Mouse (Mus musculus) G1E (cell line): ENCODE results near the gene Ctnnbip1. TPM values are rescaled to one million over a fixed set of nuclear protein-coding genes. Genes with fewer than 3 reads are reported as not detected.

ENCODE experiments used
- ATAC-seq: 2 replicates; pipeline ENCODE4 v1.8.0; 2016; ENCODE audit warnings: mild to moderate bottlenecking; ENCODE audit not compliant: insufficient number of reproducible peaks, poor library complexity, low FRiP score, severe bottlenecking; ENCODE audit errors: extremely low read depth
- DNase-seq: peaks from one replicate; pipeline ENCODE4 v3.0.0; 2012; ENCODE audit warnings: low spot score
- H3K27me3 ChIP-seq: 2 replicates; pipeline ENCODE4 v1.6.1; 2012; ENCODE audit warnings: mild to moderate bottlenecking, low read length, inconsistent platforms; ENCODE audit not compliant: insufficient read depth
- H3K36me3 ChIP-seq: replicated peaks from 2 replicates; pipeline ENCODE3; 2012; ENCODE audit warnings: mild to moderate bottlenecking, inconsistent platforms
- H3K4me1 ChIP-seq: 2 replicates; pipeline ENCODE4 v1.6.1; 2012; ENCODE audit warnings: low read depth, low read length, inconsistent platforms, mixed read lengths; ENCODE audit not compliant: insufficient read depth
- H3K4me3 ChIP-seq: 2 replicates; pipeline ENCODE4 v1.5.1; 2012; ENCODE audit warnings: low read depth, mild to moderate bottlenecking, inconsistent platforms, low read length, moderate library complexity, mixed read lengths
- H3K9me3 ChIP-seq: replicated peaks from 2 replicates; pipeline ENCODE4 v1.6.1; 2012; ENCODE audit warnings: inconsistent platforms
- CTCF ChIP-seq: IDR thresholded peaks from 2 replicates; pipeline ENCODE4 v1.5.1; 2012; ENCODE audit warnings: low read depth, low read length, inconsistent platforms, mixed read lengths
- GATA1 ChIP-seq: IDR thresholded peaks from 2 replicates; pipeline ENCODE4 v1.6.1; 2012; ENCODE audit warnings: borderline replicate concordance, low read length, inconsistent platforms, mixed read lengths
- GATA2 ChIP-seq: IDR thresholded peaks from 2 replicates; pipeline ENCODE4 v1.6.1; 2012; ENCODE audit warnings: low read depth, low read length, inconsistent platforms, borderline replicate concordance
- POLR2AphosphoS5 ChIP-seq: IDR thresholded peaks from 2 replicates; pipeline ENCODE4 v1.6.1; 2012; ENCODE audit warnings: low read depth, low read length, inconsistent platforms; ENCODE audit not compliant: insufficient replicate concordance
- TAL1 ChIP-seq: conservative IDR thresholded peaks from 2 replicates; pipeline ENCODE4 v1.6.1; 2012; ENCODE audit warnings: low read depth, low read length, inconsistent platforms, mixed read lengths
- polyA plus RNA-seq: library from polyadenylated mRNA; stranded (reverse); fragments of >175 nt; gene quantifications from 2 replicates; pipeline ENCODE4 v1.2.3, GENCODE M21; 2012
- total RNA-seq, 2 experiments: library from RNA; stranded (forward) in 1 of 2; stranded (reverse) in 1 of 2; fragments of 200-1000 nt in 1 of 2; fragments of >200 nt in 1 of 2; fragmentation: Nextera tagmentation in 1 of 2; gene quantifications; 2 replicates each; pipeline ENCODE4 v1.2.3; 2014 to 2017

The Ctnnbip1 gene
- total and polyA plus RNA-seq, 3 experiments, result 0.98 to 2.9 (median 1.3) TPM

DNA sequence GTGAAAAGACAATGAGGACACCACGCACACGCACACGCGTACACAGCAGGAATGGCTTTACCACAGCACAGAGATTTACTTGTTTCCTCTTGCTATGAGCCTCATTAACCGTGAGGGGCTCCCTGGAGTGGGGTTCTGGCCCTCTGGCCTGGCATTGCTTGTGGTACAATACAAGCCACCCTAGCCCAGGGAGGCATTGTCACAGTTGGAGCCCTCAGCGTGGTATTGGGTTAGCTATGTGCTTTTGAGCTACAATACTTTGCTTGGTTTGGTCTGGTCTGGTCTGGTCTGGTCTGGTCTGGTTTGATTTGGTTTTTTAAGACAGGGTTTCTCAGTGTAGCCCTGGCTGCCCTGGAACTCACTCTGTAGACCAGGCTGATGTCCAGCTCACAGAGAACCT, 81.5 kb downstream of the Ctnnbip1 start:
- ATAC-seq, result no peak
- no peak for TF ChIP-seq TAL1
- TF ChIP-seq CTCF, result no peak
- no peak for TF ChIP-seq GATA1
- no peak for TF ChIP-seq GATA2
- no peak for TF ChIP-seq POLR2AphosphoS5
- Histone ChIP-seq H3K4me3 (no peak overlapping the region), H3K9me3 (no peaks in the 10 kb centered on the region), H3K36me3 (no peaks in the 10 kb centered on the region), H3K27me3 (peaks cover 9% of the 10 kb centered on the region; the same call in 1 of the 2 replicates), H3K4me1 (no peaks in the 10 kb centered on the region)
- DNase-seq, result no peak

DNA sequence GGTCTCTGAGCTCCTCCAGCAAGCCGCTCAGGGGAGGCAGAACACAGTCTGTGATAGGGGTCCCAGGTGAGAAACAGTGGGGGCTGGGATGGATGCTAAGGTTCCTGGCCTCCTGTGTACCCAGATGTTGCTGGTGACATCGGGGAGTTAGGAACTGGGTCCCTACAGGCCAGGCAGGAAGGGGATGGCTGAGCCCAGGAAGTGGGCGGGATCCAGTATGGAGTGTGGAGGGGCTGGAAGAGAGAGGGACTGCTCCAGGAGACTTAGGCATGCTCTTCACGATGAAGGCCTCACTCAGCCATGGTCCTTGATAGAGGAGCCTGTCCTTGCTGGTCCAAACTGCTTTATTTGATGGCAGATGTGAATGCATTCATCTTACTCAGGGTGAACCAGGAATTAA, 82.1 kb downstream of the Ctnnbip1 start:
- no peak overlapping the region for H3K4me3 ChIP-seq

DNA sequence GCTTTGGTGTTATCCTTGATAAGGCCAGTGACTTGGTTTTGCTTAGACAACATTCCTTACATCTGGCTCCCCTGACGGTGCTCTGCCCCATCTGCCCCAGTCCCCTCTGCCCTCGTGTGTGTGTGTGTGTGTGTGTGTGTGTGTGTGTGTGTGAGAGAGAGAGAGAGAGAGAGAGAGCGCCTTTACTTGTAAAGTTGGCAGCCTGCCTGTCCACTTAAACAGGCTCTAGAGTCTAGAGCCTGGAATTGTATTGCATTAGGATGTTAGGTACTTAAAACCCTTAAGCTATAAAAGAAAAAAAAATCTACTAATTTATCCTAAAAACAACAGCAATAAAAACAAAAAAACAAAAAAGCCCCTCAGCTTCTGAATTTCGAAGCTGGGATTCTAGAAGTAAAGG, 83.4 kb downstream of the Ctnnbip1 start:
- Histone ChIP-seq H3K4me3 (no peak overlapping the region), H3K36me3 (no peaks in the 10 kb centered on the region), H3K27me3 (peaks cover 6% of the 10 kb centered on the region; the same call in 1 of the 2 replicates), H3K9me3 (no peaks in the 10 kb centered on the region), H3K4me1 (no peaks in the 10 kb centered on the region)
- DNase-seq (no peak), ATAC-seq (no peak)
- TF ChIP-seq CTCF, result no peak
- no peak for TF ChIP-seq GATA2
- no peak for TF ChIP-seq TAL1
- TF ChIP-seq GATA1, result no peak
- no peak for TF ChIP-seq POLR2AphosphoS5

More for the DNA sequence above, 82.1 kb downstream of the Ctnnbip1 start:
- DNase-seq (no peak), ATAC-seq (no peak)
- TF ChIP-seq GATA1 (no peak), POLR2AphosphoS5 (no peak), CTCF (no peak), TAL1 (no peak), GATA2 (no peak)
- H3K27me3 ChIP-seq, result peaks cover 9% of the 10 kb centered on the region; the same call in 1 of the 2 replicates
- H3K9me3 ChIP-seq, result no peaks in the 10 kb centered on the region
- no peaks in the 10 kb centered on the region for H3K4me1 ChIP-seq
- H3K36me3 ChIP-seq, result no peaks in the 10 kb centered on the region

- no peaks in the 10 kb centered on the region for H3K4me1 ChIP-seq
- H3K36me3 ChIP-seq, result no peaks in the 10 kb centered on the region
- DNase-seq (no peak), ATAC-seq (no peak)
- no peak overlapping the region for H3K4me3 ChIP-seq
- no peak for TF ChIP-seq GATA1
- TF ChIP-seq TAL1, result no peak
- TF ChIP-seq GATA2, result no peak
- TF ChIP-seq POLR2AphosphoS5, result no peak
- no peak for TF ChIP-seq CTCF
- H3K27me3 ChIP-seq, result peaks cover 6% of the 10 kb centered on the region; the same call in 1 of the 2 replicates
- no peaks in the 10 kb centered on the region for H3K9me3 ChIP-seq
Observed at GRCm38 (mm10) chr4:149602236-149602635, 84.2 kb downstream of the Ctnnbip1 start.

DNA sequence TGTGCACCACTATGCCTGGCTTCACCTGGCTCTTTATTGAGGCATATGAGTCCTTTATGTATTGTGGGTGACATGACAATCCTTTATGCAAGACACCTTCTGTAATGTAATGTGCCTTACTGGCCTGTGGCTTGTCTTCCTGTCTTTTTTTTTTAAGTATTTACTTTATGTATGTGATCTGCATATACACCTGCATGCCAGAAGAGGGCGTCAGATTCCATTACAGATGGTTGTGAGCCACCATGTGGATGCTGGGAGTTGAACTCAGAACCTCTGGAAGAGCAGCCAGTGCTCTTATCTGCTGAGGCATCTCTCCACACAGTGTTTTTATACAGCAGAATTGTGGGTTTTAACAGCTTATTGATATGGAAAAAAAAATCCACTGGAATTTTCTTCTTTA, 85.8 kb downstream of the Ctnnbip1 start:
- Histone ChIP-seq H3K4me1 (no peaks in the 10 kb centered on the region), H3K9me3 (no peaks in the 10 kb centered on the region), H3K27me3 (0 out of 2 replicates have a peak, but pooled peaks cover 2% of the 10 kb centered on the region), H3K36me3 (no peaks in the 10 kb centered on the region), H3K4me3 (no peak overlapping the region)
- DNase-seq, result no peak
- no peak for TF ChIP-seq TAL1
- no peak for TF ChIP-seq POLR2AphosphoS5
- TF ChIP-seq GATA2, result no peak
- TF ChIP-seq CTCF, result no peak
- TF ChIP-seq GATA1, result no peak
- ATAC-seq, result no peak

GRCm38 (mm10) chr4:149604518-149604917, 86.5 kb downstream of the Ctnnbip1 start:
- ATAC-seq, result no peak
- DNase-seq, result no peak
- Histone ChIP-seq H3K36me3 (no peaks in the 10 kb centered on the region), H3K9me3 (peaks cover under 1% of the 10 kb centered on the region), H3K4me1 (no peaks in the 10 kb centered on the region), H3K4me3 (no peak overlapping the region), H3K27me3 (0 out of 2 replicates have a peak, but pooled peaks cover 2% of the 10 kb centered on the region)
- no peak for TF ChIP-seq TAL1
- TF ChIP-seq GATA1, result no peak
- TF ChIP-seq GATA2, result no peak
- no peak for TF ChIP-seq POLR2AphosphoS5
- TF ChIP-seq CTCF, result no peak
